Mouse (Mus musculus) ES-E14 (cell line): ENCODE measurements around the gene Il2rg.

Experiments used
- CHD2 ChIP-seq: IDR thresholded peaks from 2 replicates; pipeline ENCODE4 v1.6.1; 2014; ENCODE audit warnings: mild to moderate bottlenecking, low read depth, low read length, inconsistent platforms
- HCFC1 ChIP-seq: IDR thresholded peaks from 2 replicates; pipeline ENCODE4 v1.6.1; 2012; ENCODE audit warnings: low read length, inconsistent platforms, borderline replicate concordance; ENCODE audit not compliant: insufficient read depth
- ZC3H11A ChIP-seq: IDR thresholded peaks from 2 replicates; pipeline ENCODE4 v1.6.1; 2012; ENCODE audit warnings: low read depth, mild to moderate bottlenecking, inconsistent platforms, low read length, borderline replicate concordance
- ZNF384 ChIP-seq: IDR thresholded peaks from 2 replicates; pipeline ENCODE4 v1.6.1; 2012; ENCODE audit warnings: low read depth, low read length, inconsistent platforms

GRCm38 (mm10) chrX:101260441-101261325 is 7.4 kb downstream of the Il2rg start:
- TF ChIP-seq CHD2, result no peak
- TF ChIP-seq ZNF384, result no peak
- no peak for TF ChIP-seq HCFC1
- TF ChIP-seq ZC3H11A, result no peak
